Mouse (Mus musculus): ENCODE data around the gene Ascc2.

GRCm38 (mm10) chr11:4641185-4641584 is 3.6 kb downstream of the Ascc2 start:
- TF ChIP-seq GATA1 (IDR thresholded peaks at IDR 0.05; ENCODE audit: borderline replicate concordance, low read length): no peak
- TF ChIP-seq FLI1 (IDR thresholded peaks at IDR 0.05; ENCODE audit: low read length): no peak

Measured in megakaryocyte, embryonic 14.5 days (primary cell).